Mouse (Mus musculus) kidney, adult 2 months (tissue): ENCODE measurements at regions not wholly inside any gene's neighbourhood (a gene's known extent, or its start where the extent isn't known, plus 50 kb on each side); places are given as distances from the start of the nearest gene placed in this dataset.

Experiments
- CTCF ChIP-seq: fragments of 200-500 bp; conservative IDR thresholded peaks from 2 replicates; pipeline ENCODE4 v1.5.1; 2011; ENCODE audit warnings: low read depth, mild to moderate bottlenecking, control low read depth, low read length, moderate library complexity, mixed read lengths; ENCODE audit not compliant: insufficient read depth, insufficient read length
- POLR2A ChIP-seq: fragments of 200-500 bp; IDR thresholded peaks from one replicate; pipeline ENCODE4 v1.6.1; 2011; ENCODE audit warnings: low read depth, low read length, control low read depth

DNA sequence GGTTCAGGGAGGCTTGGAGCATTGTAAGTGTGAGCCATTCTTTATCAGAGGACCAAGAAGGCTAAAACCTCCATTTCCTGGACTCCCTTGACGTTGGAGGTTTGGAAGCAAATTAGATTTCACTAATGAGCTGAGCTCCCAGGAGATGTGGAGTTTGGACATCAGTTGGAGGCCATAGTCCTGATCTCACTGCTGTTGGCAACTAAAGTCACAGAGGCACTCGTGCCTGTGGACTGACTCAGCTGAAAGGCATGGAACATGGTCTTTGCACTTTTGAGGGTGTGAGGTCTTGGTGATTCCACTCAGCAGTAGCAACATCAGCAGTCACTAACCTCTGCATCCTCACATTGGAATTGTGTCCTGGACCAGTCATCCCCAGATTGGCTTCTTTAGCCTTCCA, 169.1 kb upstream of the Klf4 start:
- TF ChIP-seq POLR2A (no peak), CTCF (no peak)
